Mouse (Mus musculus) liver, adult 2 months (tissue): ENCODE measurements around the gene Prdm16. TPM values are rescaled to one million over a fixed set of nuclear protein-coding genes. Genes with fewer than 3 reads are reported as not detected.
A peak's percentile ranks its signal among the peaks of the same experiment; 100 is the strongest.

ENCODE experiments used
- DNase-seq: peaks from one replicate; pipeline ENCODE4 v3.0.0-alpha.2; 2011; ENCODE audit warnings: low read depth, low spot score; ENCODE audit errors: extremely low read depth
- H3K27ac ChIP-seq: fragments of 200-500 bp; replicated peaks from 2 replicates; pipeline ENCODE4 v1.5.1; 2012; ENCODE audit warnings: low read depth, mild to moderate bottlenecking, control low read depth, inconsistent platforms, low read length; ENCODE audit not compliant: insufficient read depth
- H3K27me3 ChIP-seq: fragments of 200-500 bp; 2 replicates; pipeline ENCODE4 v1.6.1; 2012; ENCODE audit warnings: mild to moderate bottlenecking, moderate library complexity, low read length, inconsistent platforms; ENCODE audit not compliant: control insufficient read depth, insufficient read depth
- H3K36me3 ChIP-seq: fragments of 200-500 bp; 2 replicates; pipeline ENCODE4 v1.6.1; 2012; ENCODE audit warnings: low read length, inconsistent platforms; ENCODE audit not compliant: control insufficient read depth, insufficient read depth
- H3K4me1 ChIP-seq: fragments of 200-500 bp; 2 replicates; pipeline ENCODE4 v1.6.1; 2011; ENCODE audit warnings: low read length; ENCODE audit not compliant: control insufficient read depth, insufficient read depth
- H3K4me3 ChIP-seq: fragments of 200-500 bp; 2 replicates; pipeline ENCODE4 v1.5.1; 2011; ENCODE audit warnings: low read depth, mild to moderate bottlenecking, control low read depth, low read length, moderate library complexity; ENCODE audit not compliant: insufficient read depth
- H3K79me2 ChIP-seq: fragments of 200-500 bp; 2 replicates; pipeline ENCODE4 v1.6.1; 2012; ENCODE audit warnings: inconsistent platforms, mild to moderate bottlenecking, low read length, moderate library complexity; ENCODE audit not compliant: control insufficient read depth, insufficient read depth
- H3K9ac ChIP-seq: fragments of 200-500 bp; 2 replicates; pipeline ENCODE4 v1.6.1; 2012; ENCODE audit warnings: low read depth, mild to moderate bottlenecking, control low read depth, inconsistent platforms, low read length
- CTCF ChIP-seq: fragments of 200-500 bp; IDR thresholded peaks from 2 replicates; pipeline ENCODE4 v1.5.1; 2011; ENCODE audit warnings: low read depth, low read length, control low read depth
- POLR2A ChIP-seq: fragments of 200-500 bp; IDR thresholded peaks from 2 replicates; pipeline ENCODE4 v1.6.1; 2011; ENCODE audit warnings: low read length, control low read depth; ENCODE audit not compliant: insufficient read depth; ENCODE audit errors: extremely low read depth
- WGBS: fragments of 180-500 bp; shearing (Covaris S2); methylation state at CpG from one replicate; pipeline ENCODE4 v1.1.7; 2018; 5-methylcytosine and 5-hydroxymethylcytosine counted together
- polyA plus RNA-seq: library from polyadenylated mRNA; depleted of rRNA; stranded (reverse); fragments of >200 nt; gene quantifications from 2 replicates; pipeline ENCODE4 v1.2.3, GENCODE M21; 2012
- total RNA-seq: library from RNA; depleted of rRNA; stranded (reverse); fragments of >200 nt; gene quantifications from 2 replicates; pipeline ENCODE4 v1.2.3, GENCODE M21; 2014

Gene Prdm16
- total and polyA plus RNA-seq, 2 experiments, result 0.22 to 0.37 TPM

DNA sequence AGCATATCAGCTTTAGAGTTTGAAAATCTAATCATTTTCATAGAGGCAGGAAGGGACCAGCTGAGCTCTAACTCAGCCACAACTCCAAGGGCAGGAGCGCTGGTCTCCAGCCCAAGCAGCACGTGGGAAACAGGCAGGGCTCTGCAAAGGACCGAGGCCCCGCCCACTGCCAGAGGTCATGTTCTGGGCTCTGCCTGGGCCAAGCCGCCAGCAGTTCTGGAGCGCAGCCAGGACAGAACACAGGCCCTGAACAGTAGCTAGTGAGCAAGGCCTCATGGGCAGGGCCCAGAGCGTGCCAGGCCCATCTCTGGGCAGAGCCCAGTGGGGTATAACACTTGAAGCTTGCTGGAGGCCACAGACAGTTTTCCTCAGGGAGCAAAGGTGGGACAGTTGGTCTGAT, 139.7 kb downstream of the Prdm16 start:
- Histone ChIP-seq H3K27me3 (no peaks in the 10 kb centered on the region), H3K79me2 (no peaks in the 10 kb centered on the region), H3K4me1 (peaks cover 13% of the 10 kb centered on the region), H3K4me3 (no peak overlapping the region), H3K27ac (peak overlapping the region; percentile 97), H3K36me3 (no peaks in the 10 kb centered on the region), H3K9ac (peak overlapping the region; percentile 16; the same call in 1 of the 2 replicates)
- WGBS, result 4% methylated on average over 7 of the region's 7 CpGs
- no peak for TF ChIP-seq CTCF
- TF ChIP-seq POLR2A, result no peak
- DNase-seq, result peak; percentile 95

DNA sequence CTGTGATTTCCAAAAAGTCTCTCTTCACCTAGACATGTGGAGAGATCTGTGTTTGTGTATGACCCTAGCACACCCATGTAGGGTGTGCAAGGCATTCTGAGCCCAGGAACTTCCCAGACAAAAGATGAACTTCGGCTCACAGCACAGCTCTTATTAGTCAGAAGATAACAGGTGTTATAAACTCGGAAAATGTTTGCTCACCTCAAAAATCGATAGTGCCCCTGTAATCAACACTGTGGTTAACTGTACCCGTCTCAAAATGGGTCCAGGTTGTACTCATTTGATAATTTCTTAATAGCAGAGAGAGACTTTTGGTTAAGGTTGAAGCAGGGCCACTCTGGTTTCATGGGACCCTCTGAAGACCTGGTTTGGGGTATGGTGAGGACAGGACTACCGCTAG, 140.2 kb downstream of the Prdm16 start:
- Histone ChIP-seq H3K4me1 (peaks cover 13% of the 10 kb centered on the region), H3K79me2 (no peaks in the 10 kb centered on the region), H3K27ac (peak overlapping the region; percentile 97), H3K27me3 (no peaks in the 10 kb centered on the region), H3K4me3 (no peak overlapping the region), H3K9ac (peak overlapping the region; percentile 16; the same call in 1 of the 2 replicates), H3K36me3 (no peaks in the 10 kb centered on the region)
- peak; percentile 90 for DNase-seq
- WGBS, result 30% methylated on average over 5 of the region's 5 CpGs
- TF ChIP-seq CTCF (no peak), POLR2A (no peak)

DNA sequence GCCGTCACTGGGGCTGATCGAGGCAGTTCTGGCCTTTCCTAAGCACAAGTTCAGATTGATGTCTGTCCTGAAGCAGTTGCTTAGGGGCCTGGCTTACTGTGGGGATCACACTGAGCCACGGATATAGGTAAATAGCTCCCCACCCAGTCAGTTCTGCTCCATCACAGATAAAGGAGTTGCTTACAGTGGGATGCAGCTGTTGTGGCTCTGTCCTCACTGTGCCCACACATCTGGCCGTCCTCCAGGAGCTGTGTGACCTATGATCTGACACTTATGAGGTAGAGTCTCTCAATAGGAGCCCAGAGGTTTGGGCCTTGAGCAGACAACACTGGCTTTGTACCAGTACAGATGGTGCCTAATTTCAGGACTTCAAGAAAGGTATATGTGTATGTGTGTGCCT, 142.7 kb downstream of the Prdm16 start:
- Histone ChIP-seq H3K4me3 (no peak overlapping the region), H3K9ac (no peak overlapping the region), H3K4me1 (peaks cover 13% of the 10 kb centered on the region), H3K36me3 (no peaks in the 10 kb centered on the region), H3K27me3 (no peaks in the 10 kb centered on the region), H3K79me2 (no peaks in the 10 kb centered on the region), H3K27ac (no peak overlapping the region)
- TF ChIP-seq POLR2A (no peak), CTCF (no peak)
- peak; percentile 25 for DNase-seq
- WGBS, result 55% methylated on average over 4 of the region's 4 CpGs

DNA sequence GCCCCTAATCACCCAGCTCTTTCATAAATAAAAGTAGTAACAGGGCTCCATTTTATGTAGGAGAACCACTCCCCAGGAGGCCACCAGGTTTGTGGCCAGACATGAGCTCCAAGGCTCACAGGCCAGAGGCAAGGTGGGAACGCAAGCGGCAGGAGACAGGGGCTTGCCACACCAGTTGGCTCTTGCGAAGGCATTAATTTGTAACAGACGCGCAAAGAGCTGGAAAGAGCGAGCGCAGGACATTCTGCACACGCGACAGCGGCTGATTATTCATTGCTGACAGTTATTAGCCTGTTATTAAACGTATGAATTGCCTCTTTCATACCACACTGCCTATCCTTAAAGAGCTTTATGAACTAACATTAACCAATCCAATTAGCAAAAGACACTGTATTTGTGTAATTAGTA, 144.0 kb downstream of the Prdm16 start:
- H3K4me1 ChIP-seq, result peaks cover 9% of the 10 kb centered on the region
- DNase-seq, result no peak
- no peaks in the 10 kb centered on the region for H3K79me2 ChIP-seq
- H3K27ac ChIP-seq, result no peak overlapping the region
- 92% methylated on average over 11 of the region's 11 CpGs for WGBS
- no peaks in the 10 kb centered on the region for H3K27me3 ChIP-seq
- TF ChIP-seq POLR2A (no peak), CTCF (no peak)
- no peaks in the 10 kb centered on the region for H3K36me3 ChIP-seq
- no peak overlapping the region for H3K4me3 ChIP-seq
- no peak overlapping the region for H3K9ac ChIP-seq

DNA sequence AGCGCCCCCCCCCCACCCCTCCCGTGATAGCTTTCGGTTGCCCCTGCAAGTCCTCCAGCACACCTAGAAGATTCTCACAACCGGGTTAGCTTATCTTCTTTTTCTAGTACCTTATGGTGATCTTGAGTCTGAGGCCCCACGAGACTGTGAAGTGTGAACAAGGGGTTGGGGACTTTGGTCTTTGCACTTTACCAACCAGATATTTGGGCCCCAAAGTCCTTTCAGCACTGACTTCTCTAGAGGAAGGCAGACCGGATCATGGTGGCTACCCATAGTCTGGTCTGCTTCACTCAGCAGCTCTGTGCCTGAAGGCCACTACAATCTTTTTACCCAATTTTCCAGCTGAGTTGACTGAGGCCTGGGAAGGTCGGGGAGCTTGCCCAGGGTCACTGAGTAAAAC, 144.4 kb downstream of the Prdm16 start:
- Histone ChIP-seq H3K79me2 (no peaks in the 10 kb centered on the region), H3K27ac (no peak overlapping the region), H3K4me3 (no peak overlapping the region), H3K27me3 (no peaks in the 10 kb centered on the region), H3K36me3 (no peaks in the 10 kb centered on the region), H3K9ac (no peak overlapping the region), H3K4me1 (peaks cover 4% of the 10 kb centered on the region)
- no peak for DNase-seq
- TF ChIP-seq CTCF, result no peak
- TF ChIP-seq POLR2A, result no peak
- 79% methylated on average over 7 of the region's 7 CpGs for WGBS

DNA sequence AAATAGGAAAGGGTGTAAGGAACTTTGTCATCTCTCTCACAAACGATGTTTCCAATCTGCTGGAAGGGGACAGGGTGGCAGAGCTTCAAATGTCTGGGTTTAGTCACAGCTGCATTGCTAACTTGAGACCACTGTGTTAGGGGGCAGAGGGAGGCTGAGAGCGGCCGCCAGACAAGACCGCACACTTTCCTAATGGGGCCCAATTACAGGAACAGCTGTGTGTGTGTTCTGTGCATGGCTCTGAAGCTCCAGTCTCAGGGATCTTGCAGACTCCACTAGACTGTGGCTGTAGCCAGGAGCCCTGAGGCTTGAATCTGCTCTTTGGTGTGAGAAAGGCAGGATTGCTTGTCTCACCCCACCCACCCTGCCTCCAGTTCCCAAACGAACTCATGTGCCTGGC, 148.6 kb downstream of the Prdm16 start:
- Histone ChIP-seq H3K36me3 (no peaks in the 10 kb centered on the region), H3K4me3 (no peak overlapping the region), H3K27me3 (no peaks in the 10 kb centered on the region), H3K27ac (no peak overlapping the region), H3K79me2 (no peaks in the 10 kb centered on the region), H3K4me1 (no peaks in the 10 kb centered on the region), H3K9ac (no peak overlapping the region)
- TF ChIP-seq CTCF, result no peak
- no peak for TF ChIP-seq POLR2A
- WGBS, result 63% methylated on average over 5 of the region's 5 CpGs
- DNase-seq, result no peak
